Mouse (Mus musculus) kidney, adult 2 months (tissue): ENCODE measurements at regions not wholly inside any gene's neighbourhood (a gene's known extent, or its start where the extent isn't known, plus 50 kb on each side); places are given as distances from the start of the nearest gene placed in this dataset.

Experiments used
- CTCF ChIP-seq: fragments of 200-500 bp; conservative IDR thresholded peaks from 2 replicates; pipeline ENCODE4 v1.5.1; 2011; ENCODE audit warnings: low read depth, mild to moderate bottlenecking, control low read depth, low read length, moderate library complexity, mixed read lengths; ENCODE audit not compliant: insufficient read depth, insufficient read length
- POLR2A ChIP-seq: fragments of 200-500 bp; IDR thresholded peaks from one replicate; pipeline ENCODE4 v1.6.1; 2011; ENCODE audit warnings: low read depth, low read length, control low read depth

- TF ChIP-seq CTCF (no peak), POLR2A (no peak)
Observed at GRCm38 (mm10) chr8:103444577-103444976, 656.8 kb upstream of the Cdh5 start.
